Mouse (Mus musculus) cortical plate, adult 2 months (tissue): ENCODE data around the gene Myh7. TPM values are rescaled to one million over a fixed set of nuclear protein-coding genes. Genes with fewer than 3 reads are reported as not detected.
"Not testable (repeated sequence)": the region's sequence is repeated elsewhere in the genome, so short reads cannot be mapped to it uniquely, and the experiment has no call there.

Experiments
- H3K27ac ChIP-seq: fragments of 200-500 bp; 2 replicates; pipeline ENCODE4 v1.5.1; 2012; ENCODE audit warnings: low read length, control low read depth, inconsistent platforms; ENCODE audit not compliant: insufficient read depth
- H3K4me1 ChIP-seq: fragments of 200-500 bp; 2 replicates; pipeline ENCODE4 v1.6.1; 2011; ENCODE audit warnings: low read length; ENCODE audit not compliant: control insufficient read depth, insufficient read depth
- H3K4me3 ChIP-seq: fragments of 200-500 bp; 2 replicates; pipeline ENCODE4 v1.5.1; 2011; ENCODE audit warnings: mild to moderate bottlenecking, low read length, control low read depth; ENCODE audit not compliant: insufficient read depth
- CTCF ChIP-seq: fragments of 200-500 bp; IDR thresholded peaks from 2 replicates; pipeline ENCODE4 v1.5.1; 2011; ENCODE audit warnings: mild to moderate bottlenecking, control low read depth, low read length; ENCODE audit not compliant: insufficient read depth; ENCODE audit errors: extremely low read depth
- POLR2A ChIP-seq: fragments of 200-500 bp; IDR thresholded peaks from 2 replicates; pipeline ENCODE4 v1.6.1; 2011; ENCODE audit warnings: mild to moderate bottlenecking, low read length, control low read depth; ENCODE audit not compliant: insufficient read depth; ENCODE audit errors: extremely low read depth
- polyA plus RNA-seq: library from polyadenylated mRNA; depleted of rRNA; stranded (reverse); fragments of >200 nt; gene quantifications from 2 replicates; pipeline ENCODE4 v1.2.3, GENCODE M21; 2012; rRNA removed

Myh7 gene
- 29.0 and 34.8 TPM in 2 replicates for polyA plus RNA-seq

GRCm38 (mm10) chr14:54994136-54994868 lies at the start of gene Myh7:
Gene Myh7, minus strand, starts transcription at chr14:54994626.
- peaks cover 5% of the 10 kb centered on the region for H3K4me1 ChIP-seq
- H3K4me3 ChIP-seq, result no peak within 1 kb of the TSS
- TF ChIP-seq CTCF, result no peak
- TF ChIP-seq POLR2A, result no peak
- H3K27ac ChIP-seq, result peak within 1 kb of the TSS; percentile 49

DNA sequence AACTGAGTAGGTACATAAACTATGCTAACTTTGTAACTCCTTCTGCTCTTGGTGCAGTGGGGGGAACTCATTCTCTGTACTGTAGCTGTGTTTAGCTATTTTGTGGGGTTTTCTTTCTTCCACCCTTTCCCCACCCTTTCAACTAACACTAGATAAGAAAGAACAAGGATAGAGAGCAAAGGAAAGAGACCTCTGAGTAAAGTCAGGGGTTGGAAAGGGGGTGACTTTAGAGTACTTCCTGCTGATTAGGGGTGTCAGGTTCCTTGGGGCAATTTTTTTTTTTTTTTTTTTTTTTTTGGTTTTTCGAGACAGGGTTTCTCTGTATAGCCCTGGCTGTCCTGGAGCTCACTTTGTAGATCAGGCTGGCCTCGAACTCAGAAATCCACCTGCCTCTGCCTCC lies 49.3 kb upstream of the Myh7 start:
- not testable (repeated sequence) for H3K4me1 ChIP-seq, H3K4me3 ChIP-seq, H3K27ac ChIP-seq

- Histone ChIP-seq H3K4me1 (peaks cover 3% of the 10 kb centered on the region), H3K4me3 (0 out of 2 replicates have a peak overlapping the region, but pooled peaks have one; percentile 0), H3K27ac (no peak overlapping the region)
- TF ChIP-seq POLR2A (no peak), CTCF (no peak)
These were observed 38.3 kb upstream of the Myh7 start for GRCm38 (mm10) chr14:55032695-55033225.

DNA sequence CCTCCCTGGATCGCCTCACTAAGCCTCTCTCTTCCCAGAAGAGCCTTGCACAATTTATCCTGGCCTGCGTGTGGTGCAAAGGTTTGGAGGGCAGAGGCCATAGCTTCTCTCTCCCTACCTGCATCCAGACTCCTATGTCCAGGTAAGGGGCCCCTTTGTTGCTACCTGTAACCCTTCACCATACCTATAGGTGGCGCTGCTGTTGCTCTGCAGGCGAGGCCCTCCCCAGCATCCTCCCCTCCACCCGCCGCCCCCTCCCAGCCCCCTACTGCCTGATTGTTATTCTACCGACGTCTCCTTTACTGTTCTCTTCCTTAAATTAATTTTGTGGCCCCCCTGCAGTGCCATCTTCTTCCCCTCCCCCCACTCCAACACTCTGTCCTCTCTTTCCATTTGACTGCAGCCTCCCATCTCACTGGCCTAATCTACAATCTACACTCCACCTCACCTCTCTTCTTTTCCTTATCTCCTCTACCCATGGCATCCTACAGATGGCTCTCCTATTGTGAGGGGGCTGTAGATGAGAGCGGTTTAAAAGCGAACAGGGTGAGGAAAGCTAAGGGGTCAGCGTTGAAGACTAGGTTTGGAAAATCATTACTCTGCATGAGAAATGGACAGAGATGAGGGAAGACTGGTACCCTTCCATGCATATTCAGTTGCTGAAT lies 34.7 kb upstream of the Myh7 start:
- H3K4me1 ChIP-seq, result peaks cover 3% of the 10 kb centered on the region
- TF ChIP-seq CTCF (peak; percentile 50), POLR2A (no peak)

DNA sequence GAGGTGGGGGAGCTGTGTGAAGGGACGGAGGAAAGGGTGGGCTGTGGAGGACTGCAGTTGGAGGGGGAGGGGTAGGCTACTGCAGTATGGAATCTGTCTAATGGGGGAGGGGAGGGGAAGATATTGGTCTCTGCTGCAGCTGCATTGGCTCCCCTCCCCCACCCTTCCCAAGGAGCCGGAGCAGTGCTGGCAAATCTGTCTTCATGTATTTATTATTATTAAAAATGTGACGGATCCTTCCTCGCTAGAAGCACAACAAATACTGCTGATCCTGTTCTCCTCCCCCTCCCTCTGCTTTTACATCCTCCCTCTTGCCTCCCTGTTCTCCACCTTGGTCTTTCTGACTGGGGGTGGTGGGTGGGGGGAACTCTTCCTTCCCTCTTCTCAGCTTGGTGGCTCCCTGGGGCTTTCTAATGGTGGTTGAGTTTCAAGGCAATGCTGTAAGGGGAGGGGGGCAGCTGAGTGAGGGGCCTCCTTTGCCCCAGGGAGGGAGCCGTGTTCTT lies 34.0 kb upstream of the Myh7 start:
- Histone ChIP-seq H3K4me1 (peaks cover 3% of the 10 kb centered on the region), H3K27ac (no peak overlapping the region), H3K4me3 (no peak overlapping the region)
- TF ChIP-seq POLR2A (no peak), CTCF (no peak)

More for the DNA sequence above, 34.7 kb upstream of the Myh7 start:
- no peak overlapping the region for H3K27ac ChIP-seq
- no peak overlapping the region for H3K4me3 ChIP-seq

GRCm38 (mm10) chr14:55027653-55028052 lies 33.2 kb upstream of the Myh7 start:
- TF ChIP-seq CTCF (peak; percentile 30; the same call in 1 of the 2 replicates), POLR2A (no peak)
- Histone ChIP-seq H3K27ac (no peak overlapping the region), H3K4me1 (peaks cover 3% of the 10 kb centered on the region), H3K4me3 (no peak overlapping the region)

- peaks cover 3% of the 10 kb centered on the region for H3K4me1 ChIP-seq
- no peak overlapping the region for H3K4me3 ChIP-seq
- H3K27ac ChIP-seq, result no peak overlapping the region
- TF ChIP-seq CTCF, result no peak
- TF ChIP-seq POLR2A, result no peak
These were observed 32.8 kb upstream of the Myh7 start for GRCm38 (mm10) chr14:55027251-55027650.

GRCm38 (mm10) chr14:55025527-55025926 lies 31.1 kb upstream of the Myh7 start:
- Histone ChIP-seq H3K27ac (no peak overlapping the region), H3K4me3 (no peak overlapping the region), H3K4me1 (peaks cover 3% of the 10 kb centered on the region)
- TF ChIP-seq CTCF, result no peak
- TF ChIP-seq POLR2A, result no peak

GRCm38 (mm10) chr14:55024236-55024635 lies 29.8 kb upstream of the Myh7 start:
- Histone ChIP-seq H3K4me1 (peaks cover 2% of the 10 kb centered on the region; the same call in 1 of the 2 replicates), H3K4me3 (no peak overlapping the region), H3K27ac (no peak overlapping the region)
- TF ChIP-seq CTCF, result peak; percentile 79
- TF ChIP-seq POLR2A, result no peak

DNA sequence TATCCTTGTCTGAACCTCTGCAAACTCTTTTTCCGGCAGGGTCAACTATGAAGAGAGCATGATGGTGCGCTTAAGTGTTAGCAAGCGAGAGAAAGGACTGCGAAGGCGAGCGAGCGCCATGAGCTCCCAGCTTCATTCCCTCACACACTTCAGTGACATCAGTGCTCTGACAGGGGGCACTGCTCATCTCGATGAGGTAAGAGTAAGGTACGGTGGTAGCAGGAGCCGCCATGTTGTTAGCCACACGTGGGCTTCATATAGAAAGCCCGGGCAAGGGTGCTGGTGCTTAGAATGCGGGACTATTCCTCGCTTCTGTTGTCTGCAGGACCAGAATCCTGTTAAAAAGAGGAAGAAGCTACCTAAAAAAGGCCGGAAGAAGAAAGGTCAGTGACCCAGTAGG lies 28.6 kb upstream of the Myh7 start:
- no peak overlapping the region for H3K4me3 ChIP-seq
- H3K4me1 ChIP-seq, result no peaks in the 10 kb centered on the region
- no peak for TF ChIP-seq CTCF
- TF ChIP-seq POLR2A, result no peak
- no peak overlapping the region for H3K27ac ChIP-seq
